Mouse (Mus musculus): ENCODE data around the gene Dolk. TPM values are rescaled to one million over a fixed set of nuclear protein-coding genes. Genes with fewer than 3 reads are reported as not detected.
A peak's percentile ranks its signal among the peaks of the same experiment; 100 is the strongest.

Gene Dolk
- polyA plus RNA-seq, 1 experiment: 6.6 TPM

DNA sequence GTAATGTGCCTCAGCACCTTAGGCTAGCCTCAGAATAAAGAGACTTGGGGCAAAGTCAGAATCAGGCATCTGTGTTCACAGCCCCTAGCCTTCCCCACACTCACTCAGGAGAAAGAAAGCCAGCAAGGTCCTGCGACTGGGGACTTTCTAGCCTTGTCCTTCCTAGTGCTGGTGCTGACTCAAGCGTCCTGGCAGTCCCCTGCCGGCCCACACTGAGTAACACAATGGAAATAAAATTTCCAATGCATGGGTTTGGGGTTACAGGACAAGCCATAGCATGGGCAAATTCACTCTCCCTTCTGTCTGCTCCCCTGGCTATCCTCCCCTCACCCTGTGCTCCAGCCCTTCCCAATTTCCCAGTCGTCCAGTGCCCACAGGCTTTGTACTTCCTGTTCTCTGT lies 17.8 kb downstream of the Dolk start:
- H3K27ac ChIP-seq (ENCODE audit: control insufficient read depth, insufficient read depth, low read depth, low read length): no peak overlapping the region
- peaks cover 3% of the 10 kb centered on the region; the same call in 1 of the 2 replicates for H3K4me1 ChIP-seq (ENCODE audit: control insufficient read depth, insufficient read depth, low read length)
- no peak overlapping the region for H3K4me3 ChIP-seq (ENCODE audit: control insufficient read depth, low read depth, low read length)
- TF ChIP-seq POLR2A (IDR thresholded peaks at IDR 0.05; ENCODE audit: control insufficient read depth, low read depth, low read length): no peak
- TF ChIP-seq CTCF (IDR thresholded peaks at IDR 0.05; ENCODE audit: control insufficient read depth, insufficient read depth, insufficient replicate concordance, low read depth, low read length): no peak
- no peaks in the 10 kb centered on the region for H3K36me3 ChIP-seq (ENCODE audit: control insufficient read depth, insufficient read depth, low read length)
- no peaks in the 10 kb centered on the region for H3K27me3 ChIP-seq (ENCODE audit: control insufficient read depth, insufficient read depth, low read length)

- H3K4me1 ChIP-seq (ENCODE audit: control insufficient read depth, insufficient read depth, low read length): peaks cover 3% of the 10 kb centered on the region; the same call in 1 of the 2 replicates
Observed at GRCm38 (mm10) chr2:30267466-30267865, 18.7 kb downstream of the Dolk start.

GRCm38 (mm10) chr2:30266392-30266941 lies 19.7 kb downstream of the Dolk start:
- H3K36me3 ChIP-seq (ENCODE audit: control insufficient read depth, insufficient read depth, low read length): peaks cover 3% of the 10 kb centered on the region
- TF ChIP-seq POLR2A (IDR thresholded peaks at IDR 0.05; ENCODE audit: control insufficient read depth, low read depth, low read length): no peak
- TF ChIP-seq CTCF (IDR thresholded peaks at IDR 0.05; ENCODE audit: control insufficient read depth, insufficient read depth, insufficient replicate concordance, low read depth, low read length): no peak
- H3K4me3 ChIP-seq (ENCODE audit: control insufficient read depth, low read depth, low read length): no peak overlapping the region

More at GRCm38 (mm10) chr2:30267466-30267865, 18.7 kb downstream of the Dolk start:
- Histone ChIP-seq H3K27me3 (ENCODE audit: control insufficient read depth, insufficient read depth, low read length) (no peaks in the 10 kb centered on the region), H3K36me3 (ENCODE audit: control insufficient read depth, insufficient read depth, low read length) (peaks cover under 1% of the 10 kb centered on the region; the same call in 1 of the 2 replicates), H3K27ac (ENCODE audit: control insufficient read depth, insufficient read depth, low read depth, low read length) (no peak overlapping the region), H3K4me3 (ENCODE audit: control insufficient read depth, low read depth, low read length) (no peak overlapping the region)
- TF ChIP-seq CTCF (IDR thresholded peaks at IDR 0.05; ENCODE audit: control insufficient read depth, insufficient read depth, insufficient replicate concordance, low read depth, low read length): no peak

GRCm38 (mm10) chr2:30265767-30266253 lies 20.3 kb downstream of the Dolk start, which contains the start of gene Phyhd1:
TSS of gene Phyhd1 (plus strand) at chr2:30266203.
- Histone ChIP-seq H3K4me1 (ENCODE audit: control insufficient read depth, insufficient read depth, low read length) (peaks cover 3% of the 10 kb centered on the region; the same call in 1 of the 2 replicates), H3K36me3 (ENCODE audit: control insufficient read depth, insufficient read depth, low read length) (peaks cover 3% of the 10 kb centered on the region), H3K27me3 (ENCODE audit: control insufficient read depth, insufficient read depth, low read length) (no peaks in the 10 kb centered on the region), H3K27ac (ENCODE audit: control insufficient read depth, insufficient read depth, low read depth, low read length) (peak within 1 kb of the TSS; percentile 12), H3K4me3 (ENCODE audit: control insufficient read depth, low read depth, low read length) (no peak within 1 kb of the TSS)
- TF ChIP-seq POLR2A (IDR thresholded peaks at IDR 0.05; ENCODE audit: control insufficient read depth, low read depth, low read length) (no peak), CTCF (IDR thresholded peaks at IDR 0.05; ENCODE audit: control insufficient read depth, insufficient read depth, insufficient replicate concordance, low read depth, low read length) (no peak)

More at GRCm38 (mm10) chr2:30266392-30266941, 19.7 kb downstream of the Dolk start:
- peaks cover 3% of the 10 kb centered on the region; the same call in 1 of the 2 replicates for H3K4me1 ChIP-seq (ENCODE audit: control insufficient read depth, insufficient read depth, low read length)
- peak overlapping the region; percentile 3 for H3K27ac ChIP-seq (ENCODE audit: control insufficient read depth, insufficient read depth, low read depth, low read length)
- H3K27me3 ChIP-seq (ENCODE audit: control insufficient read depth, insufficient read depth, low read length): no peaks in the 10 kb centered on the region

DNA sequence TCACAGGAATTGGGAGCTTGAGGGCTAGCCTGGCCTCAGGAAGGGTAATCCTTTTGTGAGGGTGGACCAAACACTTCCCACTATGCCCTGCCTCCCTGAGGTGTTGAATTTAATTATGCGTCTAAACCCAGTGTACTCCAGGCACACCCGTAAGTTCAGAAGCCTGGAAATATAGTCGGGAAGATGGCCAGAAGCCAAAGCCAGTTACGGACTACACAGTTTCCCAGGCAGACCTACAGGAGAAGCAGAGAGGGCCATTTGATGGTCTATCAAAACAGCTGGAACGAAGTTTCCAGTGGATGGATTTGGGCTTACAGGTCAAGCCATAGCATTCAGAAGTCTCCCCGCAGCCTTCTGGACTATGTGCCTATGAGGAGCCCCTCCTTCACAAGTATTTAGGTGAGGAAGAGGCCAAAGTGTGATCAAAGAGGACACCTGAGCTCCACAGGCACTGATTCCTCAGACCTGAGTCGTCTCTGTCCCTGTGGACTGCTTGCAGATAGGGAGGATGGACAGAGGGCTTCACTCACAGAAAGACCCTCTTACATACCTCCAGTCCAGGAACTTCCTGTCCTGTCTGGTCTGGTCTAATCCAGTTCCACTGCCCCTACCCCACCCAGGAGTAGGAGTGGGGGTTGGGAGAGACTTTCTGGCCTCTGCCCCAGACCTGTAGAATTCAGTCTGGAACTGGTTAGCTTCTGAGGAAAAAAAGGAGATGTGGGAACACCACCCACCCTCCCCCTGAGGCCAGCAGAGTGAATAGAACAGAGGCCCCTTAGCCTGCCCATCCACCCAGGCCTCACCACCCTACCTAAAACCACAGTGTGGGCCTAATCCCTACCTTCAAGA lies 21.2 kb downstream of the Dolk start:
- Histone ChIP-seq H3K27ac (ENCODE audit: control insufficient read depth, insufficient read depth, low read depth, low read length) (peak overlapping the region; percentile 12), H3K4me3 (ENCODE audit: control insufficient read depth, low read depth, low read length) (no peak overlapping the region), H3K4me1 (ENCODE audit: control insufficient read depth, insufficient read depth, low read length) (peaks cover 3% of the 10 kb centered on the region; the same call in 1 of the 2 replicates), H3K27me3 (ENCODE audit: control insufficient read depth, insufficient read depth, low read length) (no peaks in the 10 kb centered on the region), H3K36me3 (ENCODE audit: control insufficient read depth, insufficient read depth, low read length) (peaks cover 3% of the 10 kb centered on the region)
- TF ChIP-seq CTCF (IDR thresholded peaks at IDR 0.05; ENCODE audit: control insufficient read depth, insufficient read depth, insufficient replicate concordance, low read depth, low read length): no peak
- TF ChIP-seq POLR2A (IDR thresholded peaks at IDR 0.05; ENCODE audit: control insufficient read depth, low read depth, low read length): no peak

GRCm38 (mm10) chr2:30263811-30264210 lies 22.3 kb downstream of the Dolk start:
- Histone ChIP-seq H3K27ac (ENCODE audit: control insufficient read depth, insufficient read depth, low read depth, low read length) (no peak overlapping the region), H3K4me3 (ENCODE audit: control insufficient read depth, low read depth, low read length) (no peak overlapping the region), H3K27me3 (ENCODE audit: control insufficient read depth, insufficient read depth, low read length) (no peaks in the 10 kb centered on the region), H3K4me1 (ENCODE audit: control insufficient read depth, insufficient read depth, low read length) (peaks cover 3% of the 10 kb centered on the region; the same call in 1 of the 2 replicates), H3K36me3 (ENCODE audit: control insufficient read depth, insufficient read depth, low read length) (peaks cover 3% of the 10 kb centered on the region)
- TF ChIP-seq POLR2A (IDR thresholded peaks at IDR 0.05; ENCODE audit: control insufficient read depth, low read depth, low read length) (no peak), CTCF (IDR thresholded peaks at IDR 0.05; ENCODE audit: control insufficient read depth, insufficient read depth, insufficient replicate concordance, low read depth, low read length) (no peak)

- Histone ChIP-seq H3K4me3 (ENCODE audit: control insufficient read depth, low read depth, low read length) (no peak overlapping the region), H3K27me3 (ENCODE audit: control insufficient read depth, insufficient read depth, low read length) (no peaks in the 10 kb centered on the region), H3K4me1 (ENCODE audit: control insufficient read depth, insufficient read depth, low read length) (peaks cover 3% of the 10 kb centered on the region; the same call in 1 of the 2 replicates), H3K36me3 (ENCODE audit: control insufficient read depth, insufficient read depth, low read length) (peaks cover 3% of the 10 kb centered on the region), H3K27ac (ENCODE audit: control insufficient read depth, insufficient read depth, low read depth, low read length) (no peak overlapping the region)
- TF ChIP-seq CTCF (IDR thresholded peaks at IDR 0.05; ENCODE audit: control insufficient read depth, insufficient read depth, insufficient replicate concordance, low read depth, low read length): no peak
- no peak for TF ChIP-seq POLR2A (IDR thresholded peaks at IDR 0.05; ENCODE audit: control insufficient read depth, low read depth, low read length)
Observed at GRCm38 (mm10) chr2:30262840-30263441, 23.2 kb downstream of the Dolk start.

Data from testis, adult 2 months (tissue).